Mouse (Mus musculus) C2C12 (cell line): ENCODE data around the gene Brox. TPM values are rescaled to one million over a fixed set of nuclear protein-coding genes. Genes with fewer than 3 reads are reported as not detected.

Source experiments
- H3K27me3 ChIP-seq: one replicate; pipeline ENCODE4 v1.6.1; 2011; ENCODE audit not compliant: control insufficient read depth, insufficient read depth, insufficient read length
- H3K36me3 ChIP-seq: one replicate; pipeline ENCODE4 v1.6.1; 2011; ENCODE audit not compliant: control insufficient read depth, insufficient read depth
- H3K4me3 ChIP-seq: one replicate; pipeline ENCODE4 v1.5.1; 2011; ENCODE audit warnings: mild to moderate bottlenecking, control low read depth; ENCODE audit not compliant: poor library complexity, insufficient read depth, severe bottlenecking
- H3K79me2 ChIP-seq: one replicate; pipeline ENCODE4 v1.6.1; 2011; ENCODE audit not compliant: control insufficient read depth, insufficient read depth
- H3K79me3 ChIP-seq: one replicate; pipeline ENCODE4 v1.6.1; 2011; ENCODE audit warnings: low read depth, control low read depth
- H3ac ChIP-seq: one replicate; pipeline ENCODE3; 2011; ENCODE audit warnings: low read depth; ENCODE audit not compliant: control insufficient read depth, insufficient read length
- CEBPB ChIP-seq: IDR thresholded peaks from one replicate; pipeline ENCODE4 v1.6.1; 2011; ENCODE audit warnings: low read depth, mild to moderate bottlenecking, control low read depth, moderate library complexity
- CTCF ChIP-seq: IDR thresholded peaks from one replicate; pipeline ENCODE4 v1.5.1; 2011; ENCODE audit not compliant: control insufficient read depth, insufficient read depth, insufficient read length
- FOSL1 ChIP-seq: IDR thresholded peaks from one replicate; pipeline ENCODE4 v1.8.0; 2011; ENCODE audit warnings: mild to moderate bottlenecking, low read length; ENCODE audit not compliant: poor library complexity, insufficient read depth, severe bottlenecking
- MAX ChIP-seq: IDR thresholded peaks from one replicate; pipeline ENCODE4 v1.6.1; 2011; ENCODE audit warnings: mild to moderate bottlenecking, control low read depth
- MYOD1 ChIP-seq: IDR thresholded peaks from one replicate; pipeline ENCODE4 v1.6.1; 2011; ENCODE audit warnings: low read depth; ENCODE audit not compliant: control insufficient read depth, insufficient read length
- MYOG ChIP-seq: IDR thresholded peaks from one replicate; pipeline ENCODE4 v1.6.1; 2011; ENCODE audit not compliant: control insufficient read depth, insufficient read length; ENCODE audit errors: extremely low read depth
- USF1 ChIP-seq: IDR thresholded peaks from one replicate; pipeline ENCODE4 v1.6.1; 2011; ENCODE audit warnings: low read depth, mild to moderate bottlenecking, control low read depth, moderate library complexity
- polyA plus RNA-seq: library from polyadenylated mRNA; unstranded; fragments of >200 nt; fragmentation: generic; extraction: Trizol; gene quantifications from one replicate; pipeline ENCODE4 v1.2.1, GENCODE M21; 2012; ENCODE audit warnings: missing spikeins

The Brox gene
- polyA plus RNA-seq, 1 experiment, result 17.3 TPM

DNA sequence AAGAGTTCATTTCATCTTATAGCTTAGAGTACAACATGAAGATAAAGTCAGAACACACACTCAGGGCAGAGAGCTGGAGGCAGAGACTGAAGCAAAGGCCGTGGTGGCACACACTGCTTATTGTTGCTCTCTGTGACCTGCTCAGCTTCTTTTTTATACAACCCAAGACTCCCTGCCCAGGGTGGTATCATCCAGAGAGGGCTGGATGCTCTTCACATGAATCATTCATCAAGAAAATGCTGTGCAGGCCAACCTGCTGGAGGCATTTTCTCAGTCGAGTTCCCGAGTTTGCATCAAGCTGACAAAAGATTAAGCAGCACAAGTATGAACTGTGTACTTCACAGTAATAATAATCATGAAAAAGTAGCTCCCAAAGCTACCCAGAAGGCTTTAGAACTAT is 8.7 kb downstream of the Brox start:
- TF ChIP-seq FOSL1 (no peak), MYOG (no peak), CEBPB (no peak), MYOD1 (no peak), USF1 (no peak)

DNA sequence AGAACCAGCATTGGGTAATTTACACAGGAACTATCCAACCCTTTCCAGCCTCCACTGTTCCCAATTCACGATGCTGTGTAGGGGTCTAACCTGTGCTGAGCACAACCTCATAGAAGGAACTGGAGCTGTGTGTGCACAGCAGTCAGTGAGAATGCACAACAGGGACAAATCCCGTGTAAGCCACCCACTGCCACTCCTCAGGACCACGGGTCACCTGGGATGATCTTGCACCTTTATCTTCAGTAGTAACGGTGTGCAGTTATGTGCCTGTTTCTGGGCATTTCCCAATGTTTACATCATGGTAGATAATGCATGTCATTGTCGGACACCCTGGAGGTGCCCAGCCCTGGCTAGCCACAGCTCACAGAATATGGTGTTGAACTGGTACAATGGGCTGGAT is 21.3 kb downstream of the Brox start:
- Histone ChIP-seq H3K79me3 (no peaks in the 10 kb centered on the region), H3K36me3 (peaks cover 35% of the 10 kb centered on the region), H3K79me2 (no peaks in the 10 kb centered on the region), H3K27me3 (no peaks in the 10 kb centered on the region), H3K4me3 (no peak overlapping the region), H3ac (no peak overlapping the region)
- TF ChIP-seq CTCF (no peak), CEBPB (no peak), MAX (no peak), MYOG (no peak), FOSL1 (no peak), MYOD1 (no peak)

More for the DNA sequence above, 8.7 kb downstream of the Brox start:
- Histone ChIP-seq H3K27me3 (no peaks in the 10 kb centered on the region), H3K36me3 (peaks cover 94% of the 10 kb centered on the region), H3ac (no peak overlapping the region), H3K79me3 (peaks cover 5% of the 10 kb centered on the region), H3K4me3 (no peak overlapping the region), H3K79me2 (peaks cover 10% of the 10 kb centered on the region)

DNA sequence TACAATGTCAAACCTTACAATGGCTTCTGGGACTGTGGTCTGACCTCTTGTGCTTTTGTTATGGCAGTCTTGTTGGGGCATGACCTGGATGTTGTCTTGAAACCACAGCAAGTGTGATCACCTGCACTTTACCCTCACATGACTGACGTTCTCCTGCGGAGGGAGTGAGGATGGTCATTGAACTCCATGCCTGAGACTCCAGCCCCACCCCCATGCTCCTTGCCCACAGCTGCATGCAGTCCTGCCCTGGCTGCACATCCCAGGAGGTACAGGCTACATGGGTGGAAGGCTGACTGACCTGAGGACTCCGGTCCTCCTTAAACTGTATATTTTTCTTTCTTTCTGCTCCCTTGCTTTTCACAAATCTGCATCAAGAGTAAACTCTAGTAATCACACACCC is 22.7 kb downstream of the Brox start:
- Histone ChIP-seq H3ac (no peak overlapping the region), H3K79me2 (no peaks in the 10 kb centered on the region), H3K4me3 (no peak overlapping the region), H3K79me3 (no peaks in the 10 kb centered on the region), H3K36me3 (peaks cover 22% of the 10 kb centered on the region), H3K27me3 (no peaks in the 10 kb centered on the region)
- TF ChIP-seq CEBPB, result no peak
- no peak for TF ChIP-seq FOSL1
- TF ChIP-seq USF1, result no peak
- no peak for TF ChIP-seq MAX
- no peak for TF ChIP-seq CTCF
- no peak for TF ChIP-seq MYOD1
- TF ChIP-seq MYOG, result no peak

DNA sequence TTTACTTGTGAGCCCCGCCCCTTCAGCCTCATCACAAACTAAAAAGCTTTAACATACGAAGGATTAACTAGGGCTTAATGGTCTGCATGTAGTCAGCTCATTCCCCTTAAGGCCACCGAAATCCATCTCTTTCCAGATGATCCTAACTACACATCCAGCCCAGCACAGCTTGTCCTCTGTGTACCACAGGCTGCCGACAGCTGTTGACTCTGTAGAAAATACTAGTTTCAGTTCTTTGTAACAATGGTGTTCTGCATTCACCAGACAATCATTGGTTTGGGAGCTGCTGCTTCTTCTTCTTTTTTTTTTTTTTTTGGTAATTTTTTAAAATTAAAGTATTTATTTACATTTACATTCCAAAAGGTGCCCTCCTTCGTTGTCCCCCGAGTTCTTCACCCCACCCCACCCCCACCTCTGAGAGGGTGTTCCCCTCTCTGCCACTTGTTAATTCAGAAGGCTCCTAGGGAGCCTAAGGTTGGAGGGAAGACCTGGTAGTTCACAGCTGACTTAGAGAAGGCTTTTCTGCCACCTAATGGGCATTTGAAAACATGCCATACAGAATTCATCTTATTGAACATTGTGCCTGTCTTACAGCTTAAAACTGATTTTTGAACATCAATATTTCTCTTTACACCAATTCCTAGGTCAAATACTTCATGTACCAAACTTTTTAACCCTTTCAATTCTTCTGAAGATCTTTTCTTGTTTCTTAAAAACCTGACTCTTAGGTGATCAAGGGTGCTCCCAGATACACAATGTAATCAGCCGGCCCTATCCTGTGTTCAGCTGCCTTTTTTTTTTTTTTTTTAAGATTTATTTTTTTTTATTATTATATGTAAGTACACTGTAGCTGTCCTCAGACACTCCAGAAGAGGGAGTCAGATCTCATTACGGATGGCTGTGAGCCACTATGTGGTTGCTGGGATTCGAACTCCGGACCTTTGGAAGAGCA is 23.9 kb downstream of the Brox start:
- TF ChIP-seq CTCF, result no peak
- TF ChIP-seq MYOD1, result no peak
- TF ChIP-seq MYOG, result no peak
- TF ChIP-seq MAX, result no peak
- no peak for TF ChIP-seq FOSL1
- TF ChIP-seq CEBPB, result no peak
- no peak for TF ChIP-seq USF1
- Histone ChIP-seq H3K36me3 (peaks cover 11% of the 10 kb centered on the region), H3K79me2 (no peaks in the 10 kb centered on the region), H3K27me3 (no peaks in the 10 kb centered on the region), H3K79me3 (no peaks in the 10 kb centered on the region), H3ac (no peak overlapping the region), H3K4me3 (no peak overlapping the region)

DNA sequence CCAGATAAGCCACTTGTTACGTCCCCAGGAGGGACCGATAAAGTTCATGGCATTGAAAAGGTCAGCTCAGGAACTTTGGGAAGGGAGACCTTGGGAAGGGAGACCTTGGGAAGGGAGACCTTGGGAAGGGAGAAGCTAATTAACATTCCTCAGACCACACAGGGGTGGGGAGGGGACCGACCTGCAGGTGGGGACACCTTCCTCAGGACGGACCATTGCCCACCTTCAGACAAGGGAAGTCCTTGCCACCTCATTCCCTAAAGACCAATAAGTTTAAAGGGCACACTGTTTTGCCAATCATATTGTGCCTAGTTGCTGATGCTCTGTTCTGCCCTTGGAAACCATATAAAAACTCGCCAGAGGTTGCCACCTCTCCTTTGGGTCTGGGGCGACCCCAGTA is 29.4 kb downstream of the Brox start:
- TF ChIP-seq CTCF, result no peak
- no peak for TF ChIP-seq MYOG
- no peak for TF ChIP-seq MAX
- no peak for TF ChIP-seq FOSL1
- TF ChIP-seq MYOD1, result no peak
- no peak for TF ChIP-seq CEBPB
- no peak for TF ChIP-seq USF1
- no peaks in the 10 kb centered on the region for H3K79me3 ChIP-seq

More for the DNA sequence above, 29.4 kb downstream of the Brox start:
- no peak overlapping the region for H3ac ChIP-seq
- H3K79me2 ChIP-seq, result no peaks in the 10 kb centered on the region
- H3K27me3 ChIP-seq, result no peaks in the 10 kb centered on the region
- H3K36me3 ChIP-seq, result no peaks in the 10 kb centered on the region
- H3K4me3 ChIP-seq, result no peak overlapping the region
